Mouse (Mus musculus) kidney, adult 10 weeks (tissue): Measurements from ENCODE around the gene Numa1. TPM values are rescaled to one million over a fixed set of nuclear protein-coding genes. Genes with fewer than 3 reads are reported as not detected.

Experiments used
- polyA plus RNA-seq: library from polyadenylated mRNA; stranded (reverse); fragments of 350-450 nt; fragmentation: Illumina TruSeq; extraction: RNeasy Lipid Tissue Mini Kit (QIAGEN cat#74804); gene quantifications from one replicate; pipeline ENCODE4 v1.2.3, GENCODE M21; 2014; ENCODE audit warnings: low read depth, low replicate concordance

Gene Numa1
- 58.5 TPM for polyA plus RNA-seq

GRCm38 (mm10) chr7:101933751-101934240 lies at the start of gene Numa1, which contains the start of gene Lrrc51:
Gene Numa1, plus strand, starts transcription at chr7:101934111.
Gene Lrrc51, minus strand, starts transcription at chr7:101933895.

GRCm38 (mm10) chr7:101905561-101906286 lies 28.2 kb upstream of the Numa1 start, which contains the start of gene Lamtor1:
Gene Lamtor1, plus strand, starts transcription at chr7:101905904.

GRCm38 (mm10) chr7:101906287-101906681 lies 27.6 kb upstream of the Numa1 start, which contains the start of gene Tomt:
Gene Tomt, minus strand, starts transcription at chr7:101906359.

GRCm38 (mm10) chr7:102018590-102018989 lies 84.7 kb downstream of the Numa1 start, which contains the start of gene Il18bp:
Gene Il18bp, minus strand, starts transcription at chr7:102018690.

Other genes starting within 250 kb of the Numa1 start
- gene Phox2a, start 115.8 kb upstream of the Numa1 start, polyA plus RNA-seq, result not detected
- 25.5 TPM for gene Inppl1, start 95.9 kb upstream of the Numa1 start, polyA plus RNA-seq
- not detected for gene Folr2, start 76.9 kb upstream of the Numa1 start, polyA plus RNA-seq
- 16.7 TPM for gene Anapc15, start 70.4 kb upstream of the Numa1 start, polyA plus RNA-seq
- gene Folr1, start 63.3 kb upstream of the Numa1 start, polyA plus RNA-seq, result 65.8 TPM
- 9.7 TPM for gene Lamtor1, start 28.2 kb upstream of the Numa1 start, polyA plus RNA-seq
- gene Tomt, start 27.8 kb upstream of the Numa1 start, polyA plus RNA-seq, result not detected
- 4.3 TPM for gene Lrrc51, start 216 bp upstream of the Numa1 start, polyA plus RNA-seq
- gene Il18bp, start 84.6 kb downstream of the Numa1 start, polyA plus RNA-seq, result 9.1 TPM
- gene Rnf121, start 131.4 kb downstream of the Numa1 start, polyA plus RNA-seq, result 16.5 TPM
- 9.9 TPM for gene Xndc1, start 131.4 kb downstream of the Numa1 start, polyA plus RNA-seq
- gene Xntrpc, start 131.6 kb downstream of the Numa1 start, polyA plus RNA-seq, result not detected
- not detected for gene Trpc2, start 149.0 kb downstream of the Numa1 start, polyA plus RNA-seq
- not detected for gene Art1, start 167.6 kb downstream of the Numa1 start, polyA plus RNA-seq
- not detected for gene Art5, start 175.4 kb downstream of the Numa1 start, polyA plus RNA-seq
- not detected for gene Chrna10, start 182.7 kb downstream of the Numa1 start, polyA plus RNA-seq